Mouse (Mus musculus) ES-Bruce4 (cell line): ENCODE data around the gene Tas1r2. TPM values are rescaled to one million over a fixed set of nuclear protein-coding genes. Genes with fewer than 3 reads are reported as not detected.

Experiments used
- H3K27ac ChIP-seq: 2 replicates; pipeline ENCODE4 v1.5.1; 2012; ENCODE audit warnings: low read length, inconsistent platforms; ENCODE audit not compliant: insufficient read depth
- H3K27me3 ChIP-seq: 2 replicates; pipeline ENCODE4 v1.6.1; 2012; ENCODE audit warnings: mild to moderate bottlenecking, low read length, inconsistent platforms; ENCODE audit not compliant: control insufficient read depth, poor library complexity, insufficient read depth, severe bottlenecking
- H3K36me3 ChIP-seq: 2 replicates; pipeline ENCODE4 v1.6.1; 2012; ENCODE audit warnings: inconsistent platforms, mild to moderate bottlenecking, low read length, moderate library complexity; ENCODE audit not compliant: control insufficient read depth, poor library complexity, insufficient read depth, severe bottlenecking
- H3K4me1 ChIP-seq: one replicate; pipeline ENCODE4 v1.8.1; 2011; ENCODE audit warnings: low read length; ENCODE audit not compliant: control insufficient read depth, insufficient read depth
- H3K4me3 ChIP-seq: 2 replicates; pipeline ENCODE4 v1.5.1; 2011; ENCODE audit warnings: low read depth, mild to moderate bottlenecking, low read length
- H3K9ac ChIP-seq: 2 replicates; pipeline ENCODE4 v1.6.1; 2012; ENCODE audit warnings: low read depth, mild to moderate bottlenecking, inconsistent platforms; ENCODE audit not compliant: poor library complexity, severe bottlenecking
- H3K9me3 ChIP-seq: replicated peaks from 2 replicates; pipeline ENCODE4 v1.6.1; 2012; ENCODE audit warnings: mild to moderate bottlenecking, low read length, inconsistent platforms; ENCODE audit not compliant: control insufficient read depth, poor library complexity, insufficient read depth, severe bottlenecking
- CTCF ChIP-seq: IDR thresholded peaks from one replicate; pipeline ENCODE4 v1.8.1; 2011; ENCODE audit warnings: low read depth, low read length
- EP300 ChIP-seq: IDR thresholded peaks from 2 replicates; pipeline ENCODE4 v1.6.1; 2011; ENCODE audit warnings: low read depth, low read length; ENCODE audit not compliant: insufficient read depth
- POLR2A ChIP-seq: IDR thresholded peaks from one replicate; pipeline ENCODE4 v1.8.1; 2011; ENCODE audit warnings: low read length; ENCODE audit not compliant: insufficient read depth
- polyA plus RNA-seq: library from polyadenylated mRNA; stranded (reverse); fragments of >200 nt; gene quantifications from 2 replicates; pipeline ENCODE4 v1.2.4, GENCODE M21; 2011; ENCODE audit warnings: low read depth; ENCODE audit not compliant: missing spikeins, insufficient read depth, insufficient read length

Gene Tas1r2
- polyA plus RNA-seq, 1 experiment, result not detected

DNA sequence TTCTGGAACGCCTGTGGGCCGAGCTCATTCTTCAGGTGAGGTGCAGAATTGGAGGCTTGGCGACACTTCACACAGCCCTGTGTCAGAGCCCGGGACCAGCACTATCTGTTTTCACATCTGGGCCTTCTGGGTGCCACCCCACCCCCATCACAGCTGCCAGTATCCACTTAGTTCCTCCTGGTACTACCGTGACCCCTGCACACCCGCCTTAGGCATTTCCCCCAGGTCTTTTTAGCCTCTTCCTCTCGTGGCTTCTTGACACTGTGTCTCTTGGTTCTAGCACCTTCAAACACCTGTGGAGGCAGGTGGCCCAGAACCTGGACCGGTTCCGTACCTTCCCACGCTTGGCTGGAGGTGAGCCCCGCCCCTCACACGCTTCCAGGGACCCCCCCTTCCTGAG is 13.0 kb upstream of the Tas1r2 start:
- Histone ChIP-seq H3K27ac (no peak overlapping the region), H3K27me3 (no peaks in the 10 kb centered on the region), H3K9me3 (no peaks in the 10 kb centered on the region), H3K4me1 (no peaks in the 10 kb centered on the region), H3K4me3 (no peak overlapping the region), H3K9ac (no peak overlapping the region), H3K36me3 (no peaks in the 10 kb centered on the region; the same call in 1 of the 2 replicates)
- no peak for TF ChIP-seq CTCF
- no peak for TF ChIP-seq POLR2A
- no peak for TF ChIP-seq EP300

DNA sequence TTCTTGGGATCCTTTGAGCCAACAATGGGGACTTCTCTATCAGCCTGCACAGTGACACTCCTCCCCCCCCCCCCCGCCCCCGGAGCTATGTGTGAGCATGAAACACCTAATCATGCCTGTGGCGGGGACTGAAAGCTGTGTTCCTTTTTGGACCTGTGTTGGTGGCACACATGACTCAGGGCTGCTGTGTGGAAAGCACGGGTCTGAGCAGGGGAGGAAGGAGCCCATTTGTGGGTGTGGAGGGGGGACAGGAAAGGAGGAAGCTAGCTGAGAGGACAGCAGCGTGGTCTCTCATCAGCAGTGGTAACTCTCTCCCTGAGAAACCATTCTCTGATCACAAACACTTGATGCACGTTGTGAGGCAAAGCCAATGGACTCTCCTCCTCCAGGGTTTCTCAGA is 12.6 kb upstream of the Tas1r2 start:
- Histone ChIP-seq H3K9me3 (no peaks in the 10 kb centered on the region), H3K36me3 (no peaks in the 10 kb centered on the region; the same call in 1 of the 2 replicates), H3K27me3 (no peaks in the 10 kb centered on the region), H3K27ac (no peak overlapping the region), H3K9ac (no peak overlapping the region), H3K4me1 (no peaks in the 10 kb centered on the region), H3K4me3 (no peak overlapping the region)
- TF ChIP-seq CTCF, result no peak
- no peak for TF ChIP-seq POLR2A
- no peak for TF ChIP-seq EP300

GRCm38 (mm10) chr4:139641829-139642425 is 11.4 kb upstream of the Tas1r2 start:
- H3K4me3 ChIP-seq, result peak overlapping the region; percentile 43
- no peaks in the 10 kb centered on the region; the same call in 1 of the 2 replicates for H3K36me3 ChIP-seq
- TF ChIP-seq POLR2A (no peak), CTCF (no peak), EP300 (no peak)
- H3K9ac ChIP-seq, result no peak overlapping the region
- no peaks in the 10 kb centered on the region for H3K4me1 ChIP-seq
- H3K9me3 ChIP-seq, result no peaks in the 10 kb centered on the region
- no peaks in the 10 kb centered on the region for H3K27me3 ChIP-seq
- no peak overlapping the region for H3K27ac ChIP-seq

DNA sequence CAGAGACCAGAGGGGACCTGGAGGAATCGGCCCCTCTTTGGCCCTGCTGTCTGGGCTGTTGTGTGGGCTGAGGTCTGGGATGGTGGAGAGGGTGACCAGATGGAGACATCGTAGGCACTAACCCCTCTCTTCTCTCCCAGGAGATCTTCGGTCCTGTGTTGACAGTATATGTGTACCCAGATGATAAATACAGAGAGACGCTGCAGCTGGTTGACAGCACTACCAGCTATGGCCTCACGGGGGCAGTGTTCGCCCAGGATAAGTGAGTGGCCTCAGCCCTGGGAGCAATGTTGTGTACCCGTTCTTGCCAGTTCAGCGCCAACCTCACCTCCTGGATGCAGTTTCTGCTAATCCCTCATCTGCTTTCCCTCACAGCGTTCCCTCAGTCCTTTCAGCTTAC is 9.4 kb upstream of the Tas1r2 start:
- Histone ChIP-seq H3K27me3 (no peaks in the 10 kb centered on the region), H3K36me3 (peaks cover 5% of the 10 kb centered on the region; the same call in 1 of the 2 replicates), H3K9ac (no peak overlapping the region), H3K4me1 (no peaks in the 10 kb centered on the region), H3K27ac (no peak overlapping the region), H3K4me3 (no peak overlapping the region), H3K9me3 (no peaks in the 10 kb centered on the region)
- TF ChIP-seq POLR2A (no peak), CTCF (peak; percentile 98)

DNA sequence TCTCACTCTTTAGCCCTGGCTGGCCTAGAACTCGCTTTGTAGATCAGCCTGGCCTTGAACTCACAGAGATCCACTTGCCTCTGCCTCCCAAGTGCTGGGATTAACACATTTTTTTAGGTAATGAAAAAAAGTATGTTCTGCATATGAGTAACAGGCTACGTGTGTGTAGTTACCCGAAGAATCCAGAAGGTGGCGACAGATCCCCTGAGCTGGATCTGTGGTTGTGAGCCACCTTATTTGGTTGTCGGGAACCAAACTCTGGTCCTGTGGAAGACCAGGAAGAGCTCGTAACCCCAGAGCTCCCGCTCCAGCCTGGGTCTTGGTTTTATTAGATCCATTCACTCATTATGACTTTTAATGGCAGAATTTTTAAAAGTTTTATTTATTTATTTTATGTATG is 6.4 kb upstream of the Tas1r2 start:
- Histone ChIP-seq H3K4me1 (no peaks in the 10 kb centered on the region), H3K9ac (no peak overlapping the region), H3K27ac (no peak overlapping the region), H3K27me3 (no peaks in the 10 kb centered on the region), H3K9me3 (no peaks in the 10 kb centered on the region), H3K36me3 (peaks cover 5% of the 10 kb centered on the region; the same call in 1 of the 2 replicates), H3K4me3 (no peak overlapping the region)
- no peak for TF ChIP-seq EP300
- TF ChIP-seq CTCF, result peak; percentile 51
- TF ChIP-seq POLR2A, result no peak

GRCm38 (mm10) chr4:139650086-139650743 is 3.1 kb upstream of the Tas1r2 start:
- no peaks in the 10 kb centered on the region for H3K4me1 ChIP-seq
- TF ChIP-seq CTCF (no peak), POLR2A (no peak), EP300 (no peak)

More at GRCm38 (mm10) chr4:139650086-139650743, 3.1 kb upstream of the Tas1r2 start:
- no peaks in the 10 kb centered on the region for H3K9me3 ChIP-seq
- H3K9ac ChIP-seq, result no peak overlapping the region
- H3K27ac ChIP-seq, result no peak overlapping the region
- H3K36me3 ChIP-seq, result peaks cover 5% of the 10 kb centered on the region; the same call in 1 of the 2 replicates
- H3K27me3 ChIP-seq, result no peaks in the 10 kb centered on the region
- no peak overlapping the region for H3K4me3 ChIP-seq
